Mouse (Mus musculus): ENCODE data around the gene Fahd1.

The Fahd1 gene

DNA sequence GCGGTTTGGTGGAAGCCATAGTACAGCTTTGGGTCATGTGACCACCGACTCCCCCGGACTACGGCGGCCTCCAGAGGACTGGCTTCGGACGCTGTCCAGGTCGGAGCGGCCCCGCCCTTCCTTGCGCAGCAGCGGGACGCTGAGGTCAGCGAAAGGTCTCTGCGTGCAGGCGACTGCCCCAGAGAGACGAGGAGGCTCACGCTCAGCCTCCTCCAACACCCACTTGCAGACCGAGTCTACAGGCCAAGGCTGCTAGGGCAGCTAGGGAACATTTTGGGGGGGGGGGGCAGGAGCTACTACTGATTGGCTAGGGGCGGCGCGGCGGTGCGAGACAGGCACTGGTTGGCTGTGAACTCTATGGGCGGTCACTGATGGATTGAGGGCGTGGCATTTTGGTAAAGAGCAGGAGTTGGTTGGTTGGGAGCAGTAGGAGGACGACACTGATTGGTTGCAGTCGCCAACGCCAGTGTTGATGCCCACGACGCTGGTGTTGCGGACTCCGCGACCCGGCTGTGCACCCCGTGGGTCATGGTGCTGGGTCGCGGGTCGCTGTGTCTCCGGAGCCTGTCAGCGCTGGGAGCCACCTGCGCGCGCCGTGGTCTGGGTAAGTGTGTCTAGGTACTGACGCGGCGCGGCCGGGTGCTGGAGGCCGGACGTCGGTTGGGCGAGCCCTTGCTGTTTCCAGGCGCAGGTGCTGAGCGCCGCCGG, at the start of gene Fahd1:
Fahd1 (minus strand) TSS at position 300 of the 708 bp plus-strand sequence.
- DNase-seq (ENCODE audit: low spot score): peak; percentile 99

DNA sequence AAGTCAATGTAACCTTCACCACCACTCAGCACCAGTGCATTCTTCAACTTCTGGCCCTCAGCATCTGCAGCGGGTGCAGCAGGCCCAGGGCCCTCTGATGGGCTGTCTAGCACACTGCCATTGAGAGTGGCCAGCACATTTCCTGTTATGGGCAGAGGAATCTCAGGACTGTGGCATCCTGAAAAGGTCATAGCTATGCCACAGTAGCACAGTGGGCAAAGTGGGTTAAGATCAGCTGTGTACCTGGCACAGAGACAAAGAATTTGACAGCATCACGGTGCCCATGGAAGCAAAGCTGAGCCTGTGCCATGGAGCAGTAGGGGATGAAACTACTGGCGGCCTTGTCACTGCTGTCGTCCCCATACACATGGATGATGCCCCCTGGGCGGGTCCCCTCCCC, 49.0 kb upstream of the Fahd1 start:
- DNase-seq (ENCODE audit: low spot score): peak; percentile 45

DNA sequence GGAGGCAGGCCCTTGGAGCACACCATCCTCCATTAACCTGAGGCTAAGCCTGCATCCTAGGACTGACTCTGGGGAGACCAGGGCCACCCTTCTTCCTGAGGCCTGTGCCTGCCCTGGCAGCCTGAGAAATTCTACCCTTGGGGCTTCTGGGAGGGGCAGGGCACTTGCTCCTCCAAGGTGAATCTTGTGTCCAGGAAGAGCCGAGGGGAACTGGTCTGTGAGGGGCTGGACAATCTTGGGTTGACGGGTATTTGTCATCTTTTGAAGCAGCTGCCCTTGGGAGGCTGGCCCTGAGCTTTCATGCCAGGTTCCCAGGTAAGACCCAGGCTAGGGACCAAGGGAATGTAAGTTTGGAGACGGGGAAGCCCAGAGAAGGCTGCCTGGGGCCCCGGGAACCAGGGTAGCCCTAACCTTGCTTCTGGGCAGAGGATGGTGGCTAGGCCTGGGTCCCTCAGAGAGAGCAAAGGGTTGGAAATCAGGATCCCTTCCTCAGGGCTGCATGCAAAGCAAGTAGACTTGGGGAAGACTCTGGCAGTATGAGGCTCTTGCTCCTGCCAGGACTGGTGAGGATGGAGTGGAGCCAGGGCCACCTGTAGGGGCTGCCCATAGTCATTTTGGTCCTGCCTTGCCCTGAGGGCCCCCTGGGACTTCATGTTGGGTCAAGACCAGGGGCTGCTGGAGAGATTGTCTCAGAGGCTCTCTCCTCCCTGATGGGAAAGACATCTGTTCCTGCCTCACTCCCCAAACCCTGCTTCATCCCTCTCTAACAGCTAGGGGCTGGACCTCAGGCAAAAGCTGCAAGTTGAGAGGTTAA, 48.1 kb upstream of the Fahd1 start:
- DNase-seq (ENCODE audit: low spot score): no peak

DNA sequence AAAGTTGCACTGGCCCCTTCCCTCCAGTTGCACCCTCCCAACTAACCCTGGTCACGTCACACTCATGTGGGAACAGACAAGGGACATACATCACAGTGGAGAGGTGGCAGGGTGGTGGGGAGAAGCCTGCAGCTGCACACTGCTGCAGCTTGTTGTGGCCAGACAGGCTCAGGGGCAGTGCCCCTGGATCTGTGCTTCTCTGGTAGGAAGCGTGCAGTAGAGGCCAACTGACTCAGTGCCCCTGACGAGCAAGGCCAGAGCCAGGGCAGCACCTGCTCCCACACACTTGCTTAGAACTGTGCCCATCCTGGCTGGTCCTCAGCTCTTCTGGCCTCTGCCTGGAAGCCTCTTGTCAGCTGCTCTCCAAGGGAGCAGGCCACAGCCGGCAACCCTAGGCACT, 47.4 kb upstream of the Fahd1 start:
- DNase-seq (ENCODE audit: low spot score): no peak

DNA sequence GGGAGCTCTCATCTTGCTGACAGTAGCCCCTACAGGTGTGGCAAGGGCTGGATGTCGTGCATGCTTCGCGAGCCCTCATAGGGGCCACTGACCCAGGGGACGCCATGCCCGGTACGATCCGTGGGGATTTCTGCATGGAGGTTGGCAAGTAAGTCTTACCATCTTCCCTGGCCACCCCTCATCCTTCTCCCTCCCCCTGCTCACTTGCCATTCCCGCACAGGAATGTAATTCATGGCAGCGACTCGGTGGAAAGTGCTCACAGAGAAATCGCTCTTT, 46.8 kb upstream of the Fahd1 start:
- no peak for DNase-seq (ENCODE audit: low spot score)

DNA sequence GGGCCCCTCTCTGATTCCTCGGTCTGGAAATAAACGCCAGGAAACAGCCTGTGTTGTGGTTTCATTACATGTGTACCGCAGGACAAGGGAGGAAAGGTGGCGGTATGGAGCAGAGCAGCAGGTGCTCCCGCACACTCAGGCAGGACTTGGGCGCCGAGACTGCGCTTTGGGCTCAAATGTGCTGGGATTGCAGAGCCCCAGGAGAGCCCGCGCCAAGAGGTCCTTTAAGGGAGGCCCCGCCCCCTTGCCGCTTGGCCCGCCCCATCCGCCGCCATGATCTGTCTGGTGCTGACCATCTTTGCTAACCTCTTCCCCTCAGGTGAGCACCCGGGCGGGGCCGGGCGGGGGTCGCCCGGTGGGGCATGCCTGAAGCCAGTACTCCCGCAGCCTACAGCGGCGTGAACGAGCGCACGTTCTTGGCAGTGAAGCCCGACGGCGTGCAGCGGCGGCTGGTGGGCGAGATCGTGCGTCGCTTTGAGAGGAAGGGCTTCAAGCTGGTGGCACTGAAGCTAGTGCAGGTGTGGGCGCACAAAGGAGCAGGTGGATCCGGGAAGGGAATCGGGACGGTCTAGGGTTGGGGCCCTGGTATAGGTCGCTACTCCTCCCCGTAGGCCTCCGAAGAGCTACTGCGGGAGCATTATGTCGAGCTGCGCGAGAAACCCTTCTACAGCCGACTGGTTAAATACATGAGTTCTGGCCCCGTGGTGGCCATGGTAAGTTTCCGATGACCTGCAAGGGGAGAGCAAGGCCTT, 46.3 kb upstream of the Fahd1 start, which contains the start of gene Nme3:
Nme3 (plus strand) TSS at position 260 of the 752 bp plus-strand sequence.
- peak; percentile 74 for DNase-seq (ENCODE audit: low spot score)

DNA sequence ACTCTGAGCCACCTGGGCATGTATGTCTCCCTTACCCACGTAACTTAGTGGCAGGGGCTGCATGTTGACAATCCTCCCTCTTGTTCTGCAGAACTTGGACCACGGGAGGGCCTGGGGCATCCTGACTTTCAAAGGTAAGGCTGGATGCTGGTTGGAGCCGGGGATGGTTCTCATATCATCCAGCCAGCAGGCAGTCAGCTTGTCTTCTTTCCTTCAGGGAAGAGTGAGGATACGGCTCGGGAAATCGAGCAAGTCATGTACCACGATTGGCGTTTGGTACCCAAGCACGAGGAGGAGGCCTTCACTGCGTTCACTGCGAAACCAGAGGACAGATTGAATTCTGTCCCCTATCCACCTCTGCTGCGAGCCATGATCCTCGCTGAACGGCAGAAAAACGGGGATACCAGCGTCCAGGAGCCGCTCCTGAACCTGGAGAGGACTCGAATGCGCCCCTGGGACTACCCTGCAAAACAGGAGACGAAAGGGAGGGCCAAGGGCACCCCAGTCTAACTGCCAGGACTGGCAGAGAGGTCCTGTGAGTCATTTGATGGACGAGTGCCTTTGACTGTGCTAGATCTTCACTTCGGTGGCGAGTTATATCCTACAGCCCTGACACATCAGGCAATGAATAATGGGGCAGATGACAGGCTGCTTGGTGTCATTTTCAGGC, 45.5 kb upstream of the Fahd1 start:
- peak; percentile 63 for DNase-seq (ENCODE audit: low spot score)

DNA sequence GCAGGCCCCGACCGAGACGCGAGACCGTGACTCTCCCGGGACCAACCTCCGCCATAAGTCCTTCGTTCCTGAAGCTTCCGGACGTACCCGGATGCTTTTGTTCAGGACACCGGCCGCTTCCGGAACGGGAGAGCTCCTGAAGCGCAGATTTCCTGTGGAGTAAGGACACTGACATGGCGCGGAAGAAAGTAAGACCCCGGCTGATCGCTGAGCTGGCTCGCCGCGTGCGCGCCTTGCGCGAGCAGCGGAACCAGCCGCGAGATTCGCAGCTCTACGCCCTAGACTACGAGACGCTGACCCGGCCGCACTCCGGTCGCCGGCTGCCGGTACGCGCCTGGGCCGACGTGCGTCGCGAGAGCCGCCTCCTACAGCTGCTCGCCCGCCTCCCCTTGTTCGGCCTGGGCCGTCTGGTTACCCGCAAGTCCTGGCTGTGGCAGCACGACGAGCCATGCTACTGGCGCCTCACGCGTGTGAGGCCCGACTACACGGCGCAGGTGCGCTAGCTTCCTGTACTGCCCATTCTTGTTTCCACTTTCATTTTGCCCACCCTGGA, 44.9 kb upstream of the Fahd1 start, which contains the start of the genes Eme2 and Mrps34:
Eme2 (minus strand) TSS at position 93 of the 553 bp plus-strand sequence.
Mrps34 (plus strand) TSS at position 122 of the 553 bp plus-strand sequence.
- DNase-seq (ENCODE audit: low spot score): peak; percentile 92

DNA sequence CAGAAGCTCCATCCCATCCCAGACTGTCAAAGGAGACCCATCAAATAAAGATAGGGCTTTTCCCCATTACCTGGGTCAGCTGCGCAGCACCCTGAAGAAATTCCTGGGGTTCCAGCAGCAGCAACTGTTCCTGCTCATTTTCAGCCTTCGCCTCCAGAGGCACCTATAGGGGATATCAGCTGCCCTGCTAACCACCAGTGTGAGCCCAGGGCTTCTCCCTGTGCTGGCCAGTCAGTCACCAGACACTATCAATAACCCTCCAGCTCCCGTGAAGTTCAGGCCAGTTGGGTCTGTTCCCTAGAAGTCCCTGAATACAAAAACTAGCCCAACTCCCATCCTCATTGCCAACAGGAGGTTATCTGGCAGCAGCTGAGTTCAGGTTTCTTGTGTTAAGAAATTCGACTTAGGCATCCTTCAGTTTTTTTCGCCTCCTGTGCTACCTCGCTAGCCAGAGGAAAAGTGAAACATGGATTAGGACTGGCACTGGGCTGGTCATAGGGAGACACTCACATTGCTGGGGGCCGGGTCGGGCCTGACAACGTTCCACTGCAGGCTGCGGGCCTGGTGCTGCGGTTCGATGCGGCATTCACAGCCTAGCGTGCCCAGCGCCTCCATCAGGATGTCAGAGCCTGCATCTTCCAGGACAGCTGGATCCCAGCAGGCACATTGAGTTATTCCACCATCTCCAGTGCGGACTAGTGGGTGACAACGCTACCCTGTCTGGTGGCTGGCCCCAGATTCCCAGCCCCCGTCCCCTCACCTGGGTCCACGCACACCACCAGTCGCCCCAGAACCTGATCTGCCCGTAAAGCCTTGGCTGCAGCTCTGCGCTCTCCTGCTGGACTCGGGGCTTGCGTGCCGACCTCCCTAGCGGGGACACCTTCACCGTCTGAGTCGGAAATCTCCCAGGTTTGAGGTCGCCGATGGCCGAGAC, 44.2 kb upstream of the Fahd1 start:
- peak; percentile 34 for DNase-seq (ENCODE audit: low spot score)

DNA sequence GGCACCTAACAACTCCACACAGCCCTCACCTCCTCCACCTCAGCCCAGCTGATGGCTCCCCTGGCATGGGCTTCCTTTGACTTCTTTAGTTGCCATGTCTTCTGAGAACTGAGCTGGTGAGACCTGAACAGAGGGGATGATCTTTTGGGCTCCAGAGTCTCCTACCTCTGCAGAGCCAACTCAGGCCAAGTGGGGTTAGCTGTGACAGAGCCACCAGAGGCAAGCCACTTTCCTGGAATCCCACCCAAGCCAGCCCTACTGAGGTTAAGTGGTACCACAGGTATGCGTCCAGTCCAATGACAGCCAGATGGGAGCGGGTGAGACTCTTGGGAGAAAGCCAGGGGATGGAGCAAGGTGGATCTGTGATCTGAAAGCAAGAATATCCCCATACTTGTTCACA, 43.1 kb upstream of the Fahd1 start:
- DNase-seq (ENCODE audit: low spot score): no peak

DNA sequence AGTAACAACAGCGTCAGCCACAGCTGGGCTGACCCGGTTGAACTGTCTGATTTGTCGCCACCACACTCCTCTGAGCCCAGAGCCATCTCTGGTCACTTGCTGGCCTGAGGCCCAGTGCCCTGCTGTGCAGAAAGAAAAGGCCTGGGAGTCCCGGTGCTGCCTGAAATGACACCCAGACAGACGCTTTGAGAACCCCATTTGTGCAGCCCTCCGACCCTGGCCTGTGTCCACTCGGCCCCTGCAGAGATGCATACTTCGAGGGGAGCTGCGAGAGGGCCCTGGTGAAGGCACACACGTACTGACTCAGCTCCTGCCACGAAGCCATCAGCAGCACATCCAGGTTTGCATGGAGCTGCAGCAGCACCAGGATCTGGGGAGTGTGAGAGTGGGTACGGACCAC, 42.6 kb upstream of the Fahd1 start:
- DNase-seq (ENCODE audit: low spot score): no peak

DNA sequence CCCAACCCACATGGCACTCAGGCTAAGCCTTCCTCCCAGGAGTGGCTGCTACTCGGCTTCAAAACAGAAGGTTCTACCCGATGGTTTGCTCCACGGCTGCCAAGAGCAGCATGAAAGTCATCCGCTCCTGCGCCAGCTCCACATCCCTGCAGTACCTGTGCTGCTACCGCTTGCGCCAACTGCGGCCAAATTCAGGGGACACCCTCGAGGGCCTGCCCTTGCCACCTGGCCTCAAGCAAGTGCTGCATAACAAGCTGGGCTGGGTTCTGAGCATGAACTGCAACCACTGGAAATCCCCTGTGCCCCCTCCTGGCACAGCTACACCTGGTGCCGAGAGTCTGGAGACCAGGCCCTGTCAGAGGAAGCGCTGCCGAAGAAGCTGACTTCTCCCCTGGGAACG, 41.2 kb upstream of the Fahd1 start:
- no peak for DNase-seq (ENCODE audit: low spot score)

DNA sequence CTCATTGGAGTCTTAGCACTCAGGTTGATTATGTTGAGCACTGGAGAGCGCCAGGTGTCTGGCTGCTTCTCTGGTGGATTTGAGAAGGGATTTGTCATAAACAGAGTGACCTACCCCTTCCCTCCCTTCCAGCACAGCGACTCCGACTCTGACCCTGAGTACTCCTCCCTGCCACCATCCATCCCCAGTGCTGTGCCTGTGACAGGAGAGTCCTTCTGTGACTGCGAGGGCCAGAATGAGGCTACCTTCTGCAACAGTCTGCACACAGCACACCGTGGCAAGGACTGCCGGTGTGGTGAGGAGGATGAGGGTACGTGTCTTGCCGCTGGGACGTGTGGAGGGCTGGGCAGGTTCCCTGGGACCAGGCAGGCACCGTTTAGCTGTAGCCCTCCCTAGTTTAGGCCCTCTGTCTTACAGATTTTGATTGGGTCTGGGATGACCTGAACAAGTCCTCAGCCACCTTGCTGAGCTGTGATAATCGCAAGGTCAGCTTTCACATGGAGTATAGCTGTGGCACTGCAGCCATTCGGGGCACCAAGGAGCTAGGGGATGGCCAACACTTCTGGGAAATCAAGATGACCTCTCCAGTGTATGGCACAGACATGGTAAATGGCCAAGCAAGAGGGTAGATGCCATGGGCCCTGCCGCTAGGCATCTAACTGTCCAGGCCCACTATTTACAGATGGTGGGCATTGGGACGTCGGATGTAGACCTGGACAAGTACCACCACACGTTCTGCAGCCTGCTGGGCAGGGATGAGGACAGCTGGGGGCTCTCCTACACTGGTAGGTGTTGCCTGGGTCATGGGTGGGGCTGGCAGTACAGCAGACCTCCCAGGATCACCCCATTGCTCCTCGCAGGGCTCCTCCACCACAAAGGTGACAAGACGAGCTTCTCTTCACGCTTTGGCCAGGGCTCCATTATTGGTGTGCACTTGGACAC, 40.3 kb upstream of the Fahd1 start:
- DNase-seq (ENCODE audit: low spot score): no peak

DNA sequence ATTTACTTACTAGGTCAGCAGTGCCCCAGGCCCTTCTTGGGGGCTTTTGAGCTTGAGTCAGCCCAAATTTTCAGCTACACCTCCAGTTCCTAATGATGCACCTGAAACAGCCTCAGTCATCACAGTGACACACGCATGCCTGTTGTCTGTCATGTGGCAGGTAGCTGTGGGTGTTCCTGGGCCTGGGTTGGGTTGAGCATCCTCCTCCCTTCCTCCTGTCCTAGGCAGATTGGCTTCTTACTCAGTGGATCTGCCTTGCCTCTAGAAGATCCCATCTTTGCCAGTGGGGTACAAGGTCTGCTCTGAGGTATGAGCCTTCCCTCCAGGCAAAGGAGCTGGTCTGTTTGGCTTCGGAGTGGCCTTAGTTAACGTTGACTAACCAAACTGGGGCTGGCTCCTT, 38.7 kb upstream of the Fahd1 start:
- DNase-seq (ENCODE audit: low spot score): no peak

DNA sequence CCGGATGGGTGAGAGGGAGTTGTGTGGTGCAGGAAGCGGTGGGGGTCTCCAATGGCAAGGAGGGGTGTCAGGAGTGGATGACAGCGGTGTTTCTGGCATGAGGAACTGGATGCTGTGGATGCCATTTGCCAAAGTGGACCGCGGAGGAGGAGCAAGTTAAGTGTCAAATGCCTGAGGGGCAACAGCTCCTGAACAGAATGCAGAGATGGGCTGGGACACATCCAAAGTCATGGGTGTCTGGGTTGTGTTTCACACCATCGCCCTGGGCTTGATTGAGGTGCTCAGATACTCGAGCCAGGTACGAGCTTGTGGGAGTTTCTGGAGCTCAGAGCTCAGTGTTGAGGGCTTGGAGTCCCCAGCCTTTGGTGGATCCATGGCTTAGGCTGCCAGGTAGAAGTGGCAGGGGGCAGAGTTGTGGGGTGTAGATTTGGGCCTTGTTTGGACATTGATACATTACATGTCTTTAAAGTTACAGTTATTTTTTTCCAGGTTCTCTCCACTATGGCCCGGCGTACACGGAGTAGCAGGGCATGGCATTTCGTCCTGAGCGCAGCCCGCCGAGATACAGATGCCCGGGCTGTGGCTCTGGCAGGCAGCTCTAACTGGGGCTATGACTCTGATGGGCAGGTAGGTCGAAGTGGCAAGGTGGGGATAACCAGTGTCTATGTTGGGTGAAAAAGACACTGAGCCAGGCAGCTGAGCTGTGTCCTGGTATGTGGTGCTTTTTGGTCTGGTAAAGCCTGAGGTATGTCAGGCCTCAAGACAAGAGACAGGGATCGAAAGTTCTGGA, 37.3 kb upstream of the Fahd1 start:
- DNase-seq (ENCODE audit: low spot score): peak; percentile 31

DNA sequence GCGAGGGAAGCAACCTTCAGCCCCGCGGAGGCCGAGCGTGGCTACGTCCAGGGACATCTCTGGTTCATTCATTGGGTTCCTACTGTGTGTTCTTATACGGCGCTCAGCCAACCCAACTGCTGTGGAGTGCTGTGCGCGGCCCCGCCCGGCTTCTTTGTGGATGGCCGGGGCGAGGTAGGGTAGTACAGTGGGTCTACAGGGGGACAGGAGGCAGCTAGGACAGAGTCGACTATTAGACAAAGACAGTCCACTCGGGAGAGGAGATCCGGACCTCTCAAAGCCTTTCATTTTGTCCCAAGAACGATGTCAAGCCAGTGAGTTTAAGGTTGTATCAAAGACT, 36.7 kb upstream of the Fahd1 start:
- DNase-seq (ENCODE audit: low spot score): no peak

DNA sequence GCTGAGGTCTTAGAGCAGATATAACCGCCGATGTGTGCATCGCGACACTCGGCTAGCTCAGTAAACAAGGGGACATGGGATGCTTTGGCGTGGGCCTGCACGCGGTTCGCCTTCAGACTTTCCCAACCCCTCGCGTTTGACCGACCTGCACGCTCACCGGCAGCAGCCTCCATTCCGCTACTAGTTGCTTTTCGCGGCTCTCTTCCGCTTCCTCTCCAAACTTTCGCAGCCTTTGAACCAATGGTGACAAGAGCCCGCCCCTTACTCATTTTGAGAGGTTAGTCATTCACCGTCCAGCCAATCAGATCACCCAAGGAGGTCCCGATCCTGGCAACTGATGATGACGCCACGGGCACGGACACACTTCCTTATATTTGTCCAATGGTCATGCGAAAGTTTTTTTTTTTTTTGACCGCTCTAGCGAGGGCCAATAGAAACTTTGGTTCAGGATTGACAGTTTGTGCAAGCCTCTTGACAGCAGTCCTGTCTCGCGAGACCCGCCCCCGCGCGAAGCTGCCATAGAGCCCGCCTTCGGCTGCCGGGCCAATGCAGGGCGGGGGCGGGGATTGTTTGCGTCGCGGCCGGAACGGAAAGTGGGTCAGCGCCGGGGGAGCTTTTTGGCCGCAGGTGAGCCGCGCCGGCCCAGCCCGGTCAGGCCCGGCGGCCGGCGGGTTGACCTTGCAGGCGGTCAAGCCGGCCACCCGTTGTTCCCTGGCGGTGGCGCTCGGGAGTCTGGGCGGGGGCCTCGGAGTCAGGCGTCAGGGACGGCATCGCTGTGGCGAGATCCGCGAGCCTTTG, 36.2 kb upstream of the Fahd1 start, which contains the start of the genes Nubp2 and Spsb3:
Nubp2 (minus strand) TSS at position 216 of the 798 bp plus-strand sequence.
Spsb3 (plus strand) TSS at position 510 of the 798 bp plus-strand sequence.
- peak; percentile 100 for DNase-seq (ENCODE audit: low spot score)

Measured in adipocyte (in vitro differentiated cells).